Mouse (Mus musculus) adipose tissue, adult 10 weeks (tissue): ENCODE results near the gene Lrrc49. TPM values are rescaled to one million over a fixed set of nuclear protein-coding genes. Genes with fewer than 3 reads are reported as not detected.

ENCODE experiments used
- polyA plus RNA-seq: library from polyadenylated mRNA; stranded (reverse); fragments of 350-450 nt; fragmentation: Illumina TruSeq; extraction: RNeasy Lipid Tissue Mini Kit (QIAGEN cat#74804); gene quantifications from one replicate; pipeline ENCODE4 v1.2.3, GENCODE M21; 2014; ENCODE audit warnings: low read depth, low replicate concordance

Gene Lrrc49
- polyA plus RNA-seq: 8.4 TPM

DNA sequence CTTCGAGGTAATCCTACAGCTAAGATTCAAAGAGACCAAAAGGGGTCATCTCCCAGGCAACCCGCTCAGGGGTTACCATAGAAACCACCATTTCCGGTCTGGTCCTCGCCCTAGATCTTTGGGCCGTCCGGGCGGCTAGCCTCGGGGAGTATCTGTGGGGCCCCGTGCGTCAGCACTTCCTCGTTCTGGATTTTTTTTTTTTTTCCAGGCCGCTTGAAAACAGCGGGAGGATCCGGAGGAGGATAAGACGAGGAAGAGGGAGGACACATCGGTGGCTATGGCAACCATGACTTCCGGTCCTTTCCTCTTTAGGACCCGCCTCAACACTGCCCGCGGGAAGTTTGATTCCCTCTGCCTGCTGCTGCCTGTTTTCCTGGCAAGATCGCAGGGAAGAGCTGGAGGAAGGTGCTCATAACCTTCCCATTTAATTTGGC lies at the start of gene Lrrc49:
TSS of gene Lrrc49 (minus strand) at position 268 of the 434 bp plus-strand sequence.

DNA sequence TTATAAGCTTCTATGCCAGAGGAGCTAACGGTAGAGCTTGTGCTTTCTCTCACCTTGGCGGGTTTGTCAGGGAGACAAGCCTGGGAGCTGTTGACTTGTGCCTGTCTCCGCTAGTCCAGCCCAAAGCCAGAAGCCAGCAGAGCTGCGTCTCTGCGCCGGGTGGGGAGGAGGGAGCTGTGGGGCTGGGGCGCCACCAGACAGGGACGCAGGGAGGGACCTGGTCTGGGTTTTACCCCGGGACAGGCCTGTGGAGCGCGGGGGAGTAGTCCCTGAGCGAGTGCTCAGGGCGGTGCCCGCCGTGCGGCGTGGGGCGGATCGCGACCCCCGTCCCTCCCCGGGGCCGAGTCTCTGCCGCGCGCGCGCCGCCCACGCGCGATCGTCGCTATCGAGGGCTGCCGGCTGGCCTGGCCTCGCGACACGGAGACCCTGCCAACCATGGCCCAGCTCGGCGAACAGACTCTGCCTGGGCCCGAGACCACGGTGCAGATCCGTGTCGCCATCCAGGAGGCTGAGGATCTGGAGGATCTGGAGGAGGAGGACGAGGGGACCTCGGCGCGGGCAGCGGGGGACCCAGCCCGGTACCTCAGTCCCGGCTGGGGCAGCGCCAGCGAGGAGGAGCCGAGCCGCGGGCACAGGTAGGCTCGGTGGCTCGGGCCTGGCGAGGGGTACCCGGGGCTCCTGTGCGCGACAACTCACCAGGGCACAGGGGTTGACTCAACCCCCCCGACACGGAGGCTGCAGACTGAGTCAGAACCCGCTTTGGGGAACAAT lies 25.0 kb upstream of the Lrrc49 start, which contains the start of gene Larp6:
TSS of gene Larp6 (plus strand) at position 219 of the 771 bp plus-strand sequence.

DNA sequence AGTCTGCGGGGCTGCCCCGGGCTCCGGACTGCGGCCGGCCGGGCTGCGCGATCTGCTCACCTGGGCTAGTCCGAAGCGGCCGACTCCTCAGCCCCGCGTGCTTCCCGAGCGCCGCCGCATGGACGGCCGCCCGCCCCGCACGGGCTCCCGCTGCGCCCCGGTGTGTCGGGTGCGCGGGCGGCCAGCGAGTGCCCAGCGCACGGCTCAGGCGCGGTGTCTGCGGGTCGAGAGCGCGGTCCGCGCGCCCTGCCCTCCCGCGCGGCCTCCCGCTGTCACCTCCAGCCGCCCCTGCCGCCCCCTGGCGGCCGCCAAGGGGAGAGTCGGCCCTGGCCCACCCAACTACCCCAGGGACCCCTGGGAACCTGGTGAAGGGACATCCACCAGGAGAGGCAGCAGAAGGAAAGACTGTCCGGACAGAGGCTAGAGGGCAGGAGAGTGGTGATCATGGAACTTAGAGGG lies 166.1 kb downstream of the Lrrc49 start, which contains the start of gene Thsd4:
TSS of gene Thsd4 (minus strand) at position 241 of the 459 bp plus-strand sequence.

Other genes with a start within 250 kb of the Lrrc49 start
- 3.9 TPM for gene Thsd4, start 166.1 kb downstream of the Lrrc49 start, polyA plus RNA-seq
- gene Larp6, start 24.8 kb upstream of the Lrrc49 start, polyA plus RNA-seq: 1.5 TPM
- gene Uaca, start 106.4 kb upstream of the Lrrc49 start, polyA plus RNA-seq: 19.5 TPM